Mouse (Mus musculus) MEL (cell line): ENCODE measurements around the gene Tfam. TPM values are rescaled to one million over a fixed set of nuclear protein-coding genes. Genes with fewer than 3 reads are reported as not detected.

Experiments used
- DNase-seq: peaks from one replicate; pipeline ENCODE4 v3.0.0; 2011; ENCODE audit warnings: low read depth, low spot score
- H3K27ac ChIP-seq: 2 replicates; pipeline ENCODE4 v1.5.1; 2012; ENCODE audit warnings: low read depth, mild to moderate bottlenecking, control low read depth, low read length, moderate library complexity; ENCODE audit not compliant: control insufficient read depth
- H3K27me3 ChIP-seq, 2 experiments: fragments of 150-350 bp in 1 of 2; sonication (generic) in 1 of 2; 2 replicates each; pipeline ENCODE4 v1.6.1; 2012; ENCODE audit warnings: low read length in 2 of 2, mild to moderate bottlenecking in 2 of 2, improper control_type of control experiment in 1 of 2, moderate library complexity in 1 of 2; ENCODE audit not compliant: insufficient read depth in 2 of 2, control insufficient read depth in 1 of 2
- H3K36me3 ChIP-seq, 2 experiments: 2 replicates each; pipeline ENCODE4 v1.6.1; 2012 to 2014; ENCODE audit warnings: low read length in 2 of 2, improper control_type of control experiment in 1 of 2, inconsistent platforms in 1 of 2, mild to moderate bottlenecking in 1 of 2; ENCODE audit not compliant: insufficient read depth in 2 of 2, control insufficient read depth in 1 of 2
- H3K4me1 ChIP-seq, 2 experiments: fragments of 150-350 bp in 1 of 2; sonication (generic) in 1 of 2; 2 replicates each; pipeline ENCODE4 v1.6.1; 2012; ENCODE audit warnings: low read length in 2 of 2, improper control_type of control experiment in 1 of 2, mild to moderate bottlenecking in 1 of 2; ENCODE audit not compliant: insufficient read depth in 2 of 2, control insufficient read depth in 1 of 2
- H3K4me3 ChIP-seq, 2 experiments: fragments of 150-350 bp in 1 of 2; sonication (generic) in 1 of 2; 2 replicates each; pipeline ENCODE4 v1.5.1; 2012; ENCODE audit warnings: low read depth in 2 of 2, low read length in 2 of 2, mild to moderate bottlenecking in 2 of 2, moderate library complexity in 2 of 2, control low read depth in 1 of 2, improper control_type of control experiment in 1 of 2; ENCODE audit not compliant: control insufficient read depth in 1 of 2, insufficient read depth in 1 of 2
- H3K79me2 ChIP-seq: 2 replicates; pipeline ENCODE4 v1.6.1; 2012; ENCODE audit warnings: mild to moderate bottlenecking, low read length, moderate library complexity; ENCODE audit not compliant: control insufficient read depth, poor library complexity, insufficient read depth
- H3K9ac ChIP-seq: 2 replicates; pipeline ENCODE4 v1.6.1; 2012; ENCODE audit warnings: low read depth, mild to moderate bottlenecking, control low read depth, low read length, moderate library complexity; ENCODE audit not compliant: control insufficient read depth, poor library complexity, severe bottlenecking
- H3K9me3 ChIP-seq: fragments of 150-350 bp; sonication (generic); replicated peaks from 2 replicates; pipeline ENCODE4 v1.6.1; 2012; ENCODE audit warnings: mild to moderate bottlenecking, low read length, improper control_type of control experiment, moderate library complexity; ENCODE audit not compliant: insufficient read depth
- CHD2 ChIP-seq: IDR thresholded peaks from 2 replicates; pipeline ENCODE4 v1.6.1; 2011; ENCODE audit warnings: low read length, improper control_type of control experiment
- E2F4 ChIP-seq: IDR thresholded peaks from 2 replicates; pipeline ENCODE4 v1.6.1; 2011; ENCODE audit warnings: low read depth, low read length, improper control_type of control experiment, borderline replicate concordance
- ELF1 ChIP-seq: IDR thresholded peaks from 2 replicates; pipeline ENCODE4 v1.6.1; 2014; ENCODE audit warnings: low read depth, mild to moderate bottlenecking, inconsistent platforms, low read length, improper control_type of control experiment, moderate library complexity
- EP300 ChIP-seq, 2 experiments: IDR thresholded peaks; 2 replicates each; pipeline ENCODE4 v1.6.1; 2011; ENCODE audit warnings: improper control_type of control experiment in 2 of 2, low read length in 2 of 2, low read depth in 1 of 2, mild to moderate bottlenecking in 1 of 2
- ETS1 ChIP-seq: IDR thresholded peaks from 2 replicates; pipeline ENCODE4 v1.6.1; 2012; ENCODE audit warnings: low read depth, mild to moderate bottlenecking, inconsistent platforms, low read length, improper control_type of control experiment, moderate library complexity
- GATA1 ChIP-seq: IDR thresholded peaks from 2 replicates; pipeline ENCODE4 v1.6.1; 2011; ENCODE audit warnings: low read depth, low read length, improper control_type of control experiment
- KAT2A ChIP-seq: conservative IDR thresholded peaks from 2 replicates; pipeline ENCODE4 v1.6.1; 2012; ENCODE audit warnings: low read depth, low read length, improper control_type of control experiment, inconsistent platforms
- MAX ChIP-seq: IDR thresholded peaks from 2 replicates; pipeline ENCODE4 v1.6.1; 2011; ENCODE audit warnings: low read length, improper control_type of control experiment
- MAZ ChIP-seq: IDR thresholded peaks from 2 replicates; pipeline ENCODE4 v1.6.1; 2012; ENCODE audit warnings: low read depth, mild to moderate bottlenecking, inconsistent platforms, low read length, improper control_type of control experiment
- MEF2A ChIP-seq: IDR thresholded peaks from 2 replicates; pipeline ENCODE4 v1.6.1; 2014; ENCODE audit warnings: low read depth, mild to moderate bottlenecking, inconsistent platforms, low read length, improper control_type of control experiment; ENCODE audit not compliant: poor library complexity, insufficient replicate concordance, severe bottlenecking; ENCODE audit errors: extremely low read depth
- MXI1 ChIP-seq: IDR thresholded peaks from 2 replicates; pipeline ENCODE4 v1.6.1; 2011; ENCODE audit warnings: mild to moderate bottlenecking, low read depth, low read length, improper control_type of control experiment
- MYB ChIP-seq: IDR thresholded peaks from 2 replicates; pipeline ENCODE4 v1.6.1; 2011; ENCODE audit warnings: mild to moderate bottlenecking, low read depth, low read length, improper control_type of control experiment
- MYC ChIP-seq: IDR thresholded peaks from 2 replicates; pipeline ENCODE4 v1.6.1; 2011; ENCODE audit warnings: low read depth, mild to moderate bottlenecking, low read length, improper control_type of control experiment, moderate library complexity
- NELFE ChIP-seq: IDR thresholded peaks from 2 replicates; pipeline ENCODE4 v1.6.1; 2011; ENCODE audit warnings: low read depth, low read length, improper control_type of control experiment
- NRF1 ChIP-seq: IDR thresholded peaks from 2 replicates; pipeline ENCODE4 v1.6.1; 2014; ENCODE audit warnings: low read depth, mild to moderate bottlenecking, inconsistent platforms, low read length, improper control_type of control experiment, moderate library complexity; ENCODE audit not compliant: poor library complexity, insufficient read depth, severe bottlenecking
- POLR2AphosphoS2 ChIP-seq: IDR thresholded peaks from 2 replicates; pipeline ENCODE4 v1.6.1; 2011; ENCODE audit warnings: low read length, improper control_type of control experiment
- POLR2AphosphoS5 ChIP-seq: IDR thresholded peaks from 2 replicates; pipeline ENCODE4 v1.6.1; 2012; ENCODE audit warnings: low read depth, borderline replicate concordance, mild to moderate bottlenecking, inconsistent platforms, low read length, moderate library complexity, mixed read lengths
- RAD21 ChIP-seq: IDR thresholded peaks from 2 replicates; pipeline ENCODE4 v1.6.1; 2011; ENCODE audit warnings: mild to moderate bottlenecking, low read depth, low read length, improper control_type of control experiment
- SIN3A ChIP-seq: IDR thresholded peaks from 2 replicates; pipeline ENCODE4 v1.6.1; 2012; ENCODE audit warnings: low read length, improper control_type of control experiment, inconsistent platforms
- SMC3 ChIP-seq: IDR thresholded peaks from 2 replicates; pipeline ENCODE4 v1.6.1; 2011; ENCODE audit warnings: low read depth, low read length, improper control_type of control experiment
- TBP ChIP-seq: IDR thresholded peaks from 2 replicates; pipeline ENCODE4 v1.8.0; 2011; ENCODE audit warnings: low read depth, low read length, improper control_type of control experiment
- TCF12 ChIP-seq: IDR thresholded peaks from 2 replicates; pipeline ENCODE4 v1.6.1; 2014; ENCODE audit warnings: low read depth, mild to moderate bottlenecking, inconsistent platforms, low read length, improper control_type of control experiment, moderate library complexity
- UBTF ChIP-seq: IDR thresholded peaks from 2 replicates; pipeline ENCODE4 v1.6.1; 2012; ENCODE audit warnings: low read depth, mild to moderate bottlenecking, inconsistent platforms, low read length, improper control_type of control experiment, moderate library complexity, borderline replicate concordance; ENCODE audit not compliant: insufficient read depth
- USF2 ChIP-seq, 2 experiments: IDR thresholded peaks; 2 replicates each; pipeline ENCODE4 v1.6.1; 2011 to 2012; ENCODE audit warnings: improper control_type of control experiment in 2 of 2, low read length in 2 of 2, borderline replicate concordance in 1 of 2, inconsistent platforms in 1 of 2, low read depth in 1 of 2, mild to moderate bottlenecking in 1 of 2; ENCODE audit not compliant: insufficient read depth in 1 of 2
- ZNF384 ChIP-seq: IDR thresholded peaks from 2 replicates; pipeline ENCODE4 v1.6.1; 2012; ENCODE audit warnings: low read depth, mild to moderate bottlenecking, inconsistent platforms, low read length, improper control_type of control experiment
- polyA plus RNA-seq, 2 experiments: library from polyadenylated mRNA; stranded (reverse) in 1 of 2; unstranded in 1 of 2; fragments of >175 nt in 1 of 2; fragments of >200 nt in 1 of 2; gene quantifications; 2 replicates each; pipeline versions ENCODE4 v1.2.1 to v1.2.4; 2012; ENCODE audit warnings: low replicate concordance in 2 of 2, low read depth in 1 of 2; ENCODE audit not compliant: insufficient read length in 2 of 2, insufficient read depth in 1 of 2, missing spikeins in 1 of 2
- total RNA-seq: library from RNA; depleted of rRNA; stranded (reverse); fragments of 300-350 nt; gene quantifications from 2 replicates; pipeline ENCODE4 v1.2.3, GENCODE M21; 2012

The Tfam gene
- total and polyA plus RNA-seq, 3 experiments = 55.9 to 97.8 (median 76.4) TPM

DNA sequence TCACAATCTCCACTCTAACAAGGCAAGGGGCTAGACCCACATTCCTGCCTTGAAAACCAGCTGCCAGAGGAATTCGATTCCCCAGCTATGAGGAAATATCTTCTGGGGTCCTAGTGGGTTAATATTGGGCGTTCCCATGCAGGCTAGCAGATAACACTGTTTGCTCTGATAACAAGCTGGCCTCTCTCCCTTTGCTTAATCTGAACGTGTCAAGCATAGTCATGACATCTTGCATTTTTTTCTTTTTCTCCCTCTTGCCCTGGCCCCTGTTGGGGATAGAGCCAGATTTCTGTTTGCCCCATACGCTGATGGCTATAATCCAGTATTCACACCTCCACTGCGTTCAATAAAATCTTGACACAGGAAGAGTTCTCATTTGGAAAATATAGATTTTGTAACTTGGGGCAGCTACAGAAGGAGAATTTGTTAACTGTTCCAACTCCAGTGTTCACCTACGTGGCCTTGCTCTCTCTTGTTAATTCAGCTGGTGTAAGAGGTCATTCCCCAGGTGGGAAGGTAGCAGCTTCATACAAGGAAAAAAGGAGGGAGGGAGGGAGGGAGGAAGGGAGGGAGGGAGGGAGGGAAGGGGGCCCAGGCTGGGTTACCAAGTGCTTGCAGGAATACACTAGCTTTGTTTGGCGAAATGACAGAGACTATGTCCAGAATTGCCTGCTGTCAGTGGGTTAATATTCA lies 54.6 kb downstream of the Tfam start:
- Histone ChIP-seq H3K27me3 (no peaks in the 10 kb centered on the region), H3K4me3 (no peak overlapping the region), H3K9me3 (no peaks in the 10 kb centered on the region), H3K27ac (no peak overlapping the region), H3K4me1 (no peaks in the 10 kb centered on the region), H3K36me3 (0 out of 4 replicates have a peak, but pooled peaks cover 0 to 2% of the 10 kb centered on the region in 2 experiments), H3K9ac (no peak overlapping the region), H3K79me2 (no peaks in the 10 kb centered on the region)
- peak; percentile 8 for DNase-seq
- TF ChIP-seq MYC = no peak
- no peak for TF ChIP-seq UBTF
- no peak for TF ChIP-seq ELF1
- no peak for TF ChIP-seq ZNF384
- peak; percentile 32; the same call in 1 of the 2 replicates for TF ChIP-seq GATA1
- no peak for TF ChIP-seq TBP

DNA sequence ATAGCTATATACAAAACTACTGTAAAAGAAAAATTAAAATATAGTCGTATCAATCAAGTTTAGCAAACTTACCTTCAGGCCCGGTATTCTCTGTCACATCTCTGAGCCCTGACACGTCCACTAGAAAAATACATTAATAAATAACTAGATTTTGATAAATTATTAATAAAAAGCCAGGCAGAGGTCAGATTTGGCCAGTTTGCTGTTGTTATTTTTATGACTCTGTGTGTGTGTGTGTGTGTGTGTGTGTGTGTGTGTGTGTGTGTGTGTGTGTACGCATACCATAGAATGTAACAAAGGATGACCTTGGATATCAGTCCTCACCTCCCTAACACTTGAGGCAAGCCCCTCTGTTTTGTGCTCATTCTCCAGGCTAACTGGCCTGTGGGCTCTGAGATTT lies 56.1 kb downstream of the Tfam start:
- Histone ChIP-seq H3K9ac (no peak overlapping the region), H3K79me2 (no peaks in the 10 kb centered on the region), H3K4me1 (no peaks in the 10 kb centered on the region), H3K27ac (no peak overlapping the region), H3K36me3 (0 out of 4 replicates have a peak, but pooled peaks cover 0 to 2% of the 10 kb centered on the region in 2 experiments), H3K9me3 (no peaks in the 10 kb centered on the region), H3K4me3 (no peak overlapping the region), H3K27me3 (no peaks in the 10 kb centered on the region)
- TF ChIP-seq POLR2AphosphoS2 (no peak), RAD21 (no peak), SIN3A (no peak), POLR2AphosphoS5 (no peak), MXI1 (no peak), TCF12 (no peak), SMC3 (no peak), MEF2A (no peak), KAT2A (no peak), NELFE (no peak), MAX (no peak), ELF1 (no peak), USF2 (IDR thresholded peaks at IDR 0.05; ENCODE audit: borderline replicate concordance in 1 of 2, insufficient read depth in 1 of 2, low read depth in 1 of 2, low read length in 2 of 2) (no peak), CHD2 (no peak), E2F4 (no peak), ETS1 (no peak), NRF1 (no peak), MAZ (no peak), MYB (no peak), EP300 (IDR thresholded peaks at IDR 0.05; ENCODE audit: low read depth in 1 of 2, low read length in 2 of 2) (no peak)
- DNase-seq = no peak
